Mouse (Mus musculus): Measurements from ENCODE around the gene Slc22a13. TPM values are rescaled to one million over a fixed set of nuclear protein-coding genes. Genes with fewer than 3 reads are reported as not detected.

The Slc22a13 gene
- polyA plus RNA-seq, 1 experiment, result 0.23 TPM

- WGBS, result 65% methylated on average over 3 of the region's 3 CpGs
- no peaks in the 10 kb centered on the region for H3K27me3 ChIP-seq (ENCODE audit: control insufficient read depth, insufficient read depth, low read length)
- H3K4me1 ChIP-seq (replicated peaks; ENCODE audit: control insufficient read depth, insufficient read depth, low read length), result no peaks in the 10 kb centered on the region
- no peak for DNase-seq
- H3K27ac ChIP-seq (ENCODE audit: control insufficient read depth, insufficient read depth, low read length), result no peak overlapping the region
- no peak overlapping the region for H3K4me3 ChIP-seq (ENCODE audit: control insufficient read depth, insufficient read depth, low read length)
- H3K36me3 ChIP-seq (ENCODE audit: control insufficient read depth, insufficient read depth, low read length), result no peaks in the 10 kb centered on the region
- no peak for TF ChIP-seq CTCF (IDR thresholded peaks at IDR 0.05; ENCODE audit: borderline replicate concordance, control insufficient read depth, extremely low read depth, insufficient read depth, low read length, poor library complexity)
- TF ChIP-seq POLR2A (IDR thresholded peaks at IDR 0.05; ENCODE audit: control insufficient read depth, extremely low read depth, insufficient read depth, low read length, poor library complexity), result no peak
Measured at GRCm38 (mm10) chr9:119181241-119181728, 27.6 kb downstream of the Slc22a13 start.

GRCm38 (mm10) chr9:119179292-119179691 lies 29.6 kb downstream of the Slc22a13 start:
- no peak for TF ChIP-seq POLR2A (IDR thresholded peaks at IDR 0.05; ENCODE audit: control insufficient read depth, extremely low read depth, insufficient read depth, low read length, poor library complexity)
- no peak for TF ChIP-seq CTCF (IDR thresholded peaks at IDR 0.05; ENCODE audit: borderline replicate concordance, control insufficient read depth, extremely low read depth, insufficient read depth, low read length, poor library complexity)
- H3K4me3 ChIP-seq (ENCODE audit: control insufficient read depth, insufficient read depth, low read length), result no peak overlapping the region
- no peaks in the 10 kb centered on the region for H3K27me3 ChIP-seq (ENCODE audit: control insufficient read depth, insufficient read depth, low read length)
- H3K36me3 ChIP-seq (ENCODE audit: control insufficient read depth, insufficient read depth, low read length), result no peaks in the 10 kb centered on the region
- no peaks in the 10 kb centered on the region for H3K4me1 ChIP-seq (replicated peaks; ENCODE audit: control insufficient read depth, insufficient read depth, low read length)
- no peak for DNase-seq
- WGBS, result 91% methylated on average over 11 of the region's 11 CpGs
- H3K27ac ChIP-seq (ENCODE audit: control insufficient read depth, insufficient read depth, low read length), result no peak overlapping the region

- Histone ChIP-seq H3K4me1 (replicated peaks; ENCODE audit: control insufficient read depth, insufficient read depth, low read length) (no peaks in the 10 kb centered on the region), H3K4me3 (ENCODE audit: control insufficient read depth, insufficient read depth, low read length) (no peak overlapping the region), H3K27me3 (ENCODE audit: control insufficient read depth, insufficient read depth, low read length) (no peaks in the 10 kb centered on the region), H3K36me3 (ENCODE audit: control insufficient read depth, insufficient read depth, low read length) (no peaks in the 10 kb centered on the region), H3K27ac (ENCODE audit: control insufficient read depth, insufficient read depth, low read length) (no peak overlapping the region)
- no peak for TF ChIP-seq CTCF (IDR thresholded peaks at IDR 0.05; ENCODE audit: borderline replicate concordance, control insufficient read depth, extremely low read depth, insufficient read depth, low read length, poor library complexity)
- no peak for TF ChIP-seq POLR2A (IDR thresholded peaks at IDR 0.05; ENCODE audit: control insufficient read depth, extremely low read depth, insufficient read depth, low read length, poor library complexity)
- 95% methylated on average over 2 of the region's 2 CpGs for WGBS
- no peak for DNase-seq
Measured at GRCm38 (mm10) chr9:119167608-119168007, 41.3 kb downstream of the Slc22a13 start.

- Histone ChIP-seq H3K27me3 (ENCODE audit: control insufficient read depth, insufficient read depth, low read length) (no peaks in the 10 kb centered on the region), H3K4me3 (ENCODE audit: control insufficient read depth, insufficient read depth, low read length) (no peak overlapping the region), H3K4me1 (replicated peaks; ENCODE audit: control insufficient read depth, insufficient read depth, low read length) (no peaks in the 10 kb centered on the region), H3K27ac (ENCODE audit: control insufficient read depth, insufficient read depth, low read length) (no peak overlapping the region), H3K36me3 (ENCODE audit: control insufficient read depth, insufficient read depth, low read length) (no peaks in the 10 kb centered on the region)
- no peak for DNase-seq
- WGBS, result 94% methylated on average over 6 of the region's 6 CpGs
- TF ChIP-seq CTCF (IDR thresholded peaks at IDR 0.05; ENCODE audit: borderline replicate concordance, control insufficient read depth, extremely low read depth, insufficient read depth, low read length, poor library complexity) (no peak), POLR2A (IDR thresholded peaks at IDR 0.05; ENCODE audit: control insufficient read depth, extremely low read depth, insufficient read depth, low read length, poor library complexity) (no peak)
Measured at GRCm38 (mm10) chr9:119165548-119165947, 43.4 kb downstream of the Slc22a13 start.

- Histone ChIP-seq H3K4me1 (replicated peaks; ENCODE audit: control insufficient read depth, insufficient read depth, low read length) (no peaks in the 10 kb centered on the region), H3K4me3 (ENCODE audit: control insufficient read depth, insufficient read depth, low read length) (no peak overlapping the region), H3K36me3 (ENCODE audit: control insufficient read depth, insufficient read depth, low read length) (no peaks in the 10 kb centered on the region), H3K27ac (ENCODE audit: control insufficient read depth, insufficient read depth, low read length) (no peak overlapping the region), H3K27me3 (ENCODE audit: control insufficient read depth, insufficient read depth, low read length) (no peaks in the 10 kb centered on the region)
- 91% methylated on average over 7 of the region's 7 CpGs for WGBS
- no peak for DNase-seq
- no peak for TF ChIP-seq POLR2A (IDR thresholded peaks at IDR 0.05; ENCODE audit: control insufficient read depth, extremely low read depth, insufficient read depth, low read length, poor library complexity)
- TF ChIP-seq CTCF (IDR thresholded peaks at IDR 0.05; ENCODE audit: borderline replicate concordance, control insufficient read depth, extremely low read depth, insufficient read depth, low read length, poor library complexity), result no peak
Measured at GRCm38 (mm10) chr9:119164743-119165142, 44.2 kb downstream of the Slc22a13 start.

GRCm38 (mm10) chr9:119160689-119161088 lies 48.2 kb downstream of the Slc22a13 start:
- no peaks in the 10 kb centered on the region for H3K36me3 ChIP-seq (ENCODE audit: control insufficient read depth, insufficient read depth, low read length)
- H3K27me3 ChIP-seq (ENCODE audit: control insufficient read depth, insufficient read depth, low read length), result peaks cover 3% of the 10 kb centered on the region; the same call in 1 of the 2 replicates
- no peak for DNase-seq
- TF ChIP-seq POLR2A (IDR thresholded peaks at IDR 0.05; ENCODE audit: control insufficient read depth, extremely low read depth, insufficient read depth, low read length, poor library complexity) (no peak), CTCF (IDR thresholded peaks at IDR 0.05; ENCODE audit: borderline replicate concordance, control insufficient read depth, extremely low read depth, insufficient read depth, low read length, poor library complexity) (no peak)
- no peak overlapping the region for H3K27ac ChIP-seq (ENCODE audit: control insufficient read depth, insufficient read depth, low read length)
- no peak overlapping the region for H3K4me3 ChIP-seq (ENCODE audit: control insufficient read depth, insufficient read depth, low read length)
- no peaks in the 10 kb centered on the region for H3K4me1 ChIP-seq (replicated peaks; ENCODE audit: control insufficient read depth, insufficient read depth, low read length)
- 94% methylated on average over 3 of the region's 3 CpGs for WGBS

GRCm38 (mm10) chr9:119158861-119159260 lies 50.0 kb downstream of the Slc22a13 start, which contains the start of gene Gm47289:
Gene Gm47289 (plus strand): TSS chr9:119159161.
- Histone ChIP-seq H3K4me3 (ENCODE audit: control insufficient read depth, insufficient read depth, low read length) (no peak within 1 kb of the TSS), H3K27ac (ENCODE audit: control insufficient read depth, insufficient read depth, low read length) (no peak within 1 kb of the TSS), H3K27me3 (ENCODE audit: control insufficient read depth, insufficient read depth, low read length) (peaks cover 3% of the 10 kb centered on the region; the same call in 1 of the 2 replicates), H3K4me1 (replicated peaks; ENCODE audit: control insufficient read depth, insufficient read depth, low read length) (no peaks in the 10 kb centered on the region), H3K36me3 (ENCODE audit: control insufficient read depth, insufficient read depth, low read length) (no peaks in the 10 kb centered on the region)
- 56% methylated on average over 4 of the region's 4 CpGs for WGBS
- DNase-seq, result no peak
- TF ChIP-seq POLR2A (IDR thresholded peaks at IDR 0.05; ENCODE audit: control insufficient read depth, extremely low read depth, insufficient read depth, low read length, poor library complexity) (no peak), CTCF (IDR thresholded peaks at IDR 0.05; ENCODE audit: borderline replicate concordance, control insufficient read depth, extremely low read depth, insufficient read depth, low read length, poor library complexity) (no peak)
